Mouse (Mus musculus) neural tube, embryonic 14.5 days (tissue): ENCODE data around the gene Myo1a. TPM values are rescaled to one million over a fixed set of nuclear protein-coding genes. Genes with fewer than 3 reads are reported as not detected.

Experiments
- ATAC-seq: fragments of 200-750 bp; cut with Nextera tagmentation; 2 replicates; pipeline ENCODE4 v1.8.0; 2017; ENCODE audit warnings: low read depth, mild to moderate bottlenecking, moderate TSS enrichment, moderate library complexity
- H3K27ac ChIP-seq: fragments of 300-500 bp; sonication (generic); 2 replicates; pipeline ENCODE4 v1.5.1; 2014; ENCODE audit warnings: low read depth, mild to moderate bottlenecking, control low read depth, low read length, moderate library complexity, mixed read lengths
- H3K27me3 ChIP-seq: fragments of 300-500 bp; sonication (generic); 2 replicates; pipeline ENCODE4 v1.6.1; 2014; ENCODE audit warnings: low read length; ENCODE audit not compliant: control insufficient read depth, insufficient read depth
- H3K36me3 ChIP-seq: fragments of 300-500 bp; sonication (generic); 2 replicates; pipeline ENCODE4 v1.6.1; 2014; ENCODE audit warnings: low read length, mixed read lengths; ENCODE audit not compliant: control insufficient read depth, insufficient read depth
- H3K4me1 ChIP-seq: fragments of 300-500 bp; sonication (generic); 2 replicates; pipeline ENCODE4 v1.6.1; 2014; ENCODE audit warnings: low read length; ENCODE audit not compliant: control insufficient read depth, insufficient read depth
- H3K4me2 ChIP-seq: fragments of 300-500 bp; sonication (generic); 2 replicates; pipeline ENCODE4 v1.6.1; 2014; ENCODE audit warnings: mild to moderate bottlenecking, low read depth, low read length, control low read depth
- H3K4me3 ChIP-seq: fragments of 300-500 bp; sonication (generic); 2 replicates; pipeline ENCODE4 v1.5.1; 2014; ENCODE audit warnings: low read depth, low read length, control low read depth, mixed read lengths
- H3K9ac ChIP-seq: fragments of 300-500 bp; sonication (generic); replicated peaks from 2 replicates; pipeline ENCODE4 v1.6.1; 2014; ENCODE audit warnings: low read depth, mild to moderate bottlenecking, control low read depth, low read length, mixed read lengths
- H3K9me3 ChIP-seq: fragments of 300-500 bp; sonication (generic); 2 replicates; pipeline ENCODE4 v1.6.1; 2016; ENCODE audit warnings: low read length; ENCODE audit not compliant: control insufficient read depth
- WGBS: fragments of 180-500 bp; shearing (Covaris S2); extraction: QIAGEN DNeasy Blood & Tissue Kit; methylation state at CpG from one replicate; pipeline ENCODE4 v1.1.7; 2014; 5-methylcytosine and 5-hydroxymethylcytosine counted together
- polyA plus RNA-seq: library from polyadenylated mRNA; unstranded; fragments of >200 nt; fragmentation: Nextera tagmentation; extraction: Ambion mirVana; gene quantifications from 2 replicates; pipeline ENCODE4 v1.2.1, GENCODE M21; 2014

Myo1a gene
- polyA plus RNA-seq, 1 experiment from 2014 or later: 0.28 TPM

DNA sequence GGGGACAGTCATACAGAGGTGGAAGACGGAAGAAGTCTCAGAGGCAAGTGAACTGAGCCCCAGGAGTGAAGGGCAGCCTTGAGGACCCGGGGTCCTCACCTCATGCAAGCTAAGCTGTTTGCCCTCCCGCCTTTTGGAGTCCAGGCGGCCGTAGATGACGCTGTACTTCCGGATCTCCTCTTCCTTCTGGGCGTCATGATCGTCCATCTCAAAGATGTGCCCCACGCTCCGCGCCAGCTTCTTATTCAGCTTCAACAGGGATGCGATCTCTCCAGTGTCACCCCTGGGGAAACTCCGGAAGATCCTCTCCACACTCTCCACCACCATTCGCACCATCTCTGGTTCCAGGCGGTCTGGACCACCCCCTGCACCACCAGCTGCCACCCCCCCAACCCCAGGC, 40.8 kb upstream of the Myo1a start:
- ATAC-seq: no peak
- WGBS: 6% methylated on average over 16 of the region's 16 CpGs
- Histone ChIP-seq H3K27me3 (peaks cover 45% of the 10 kb centered on the region), H3K9me3 (no peaks in the 10 kb centered on the region), H3K4me1 (peaks cover 14% of the 10 kb centered on the region; the same call in 1 of the 2 replicates), H3K9ac (no peak overlapping the region), H3K4me3 (no peak overlapping the region), H3K27ac (no peak overlapping the region), H3K36me3 (no peaks in the 10 kb centered on the region), H3K4me2 (no peak overlapping the region; the same call in 1 of the 2 replicates)

DNA sequence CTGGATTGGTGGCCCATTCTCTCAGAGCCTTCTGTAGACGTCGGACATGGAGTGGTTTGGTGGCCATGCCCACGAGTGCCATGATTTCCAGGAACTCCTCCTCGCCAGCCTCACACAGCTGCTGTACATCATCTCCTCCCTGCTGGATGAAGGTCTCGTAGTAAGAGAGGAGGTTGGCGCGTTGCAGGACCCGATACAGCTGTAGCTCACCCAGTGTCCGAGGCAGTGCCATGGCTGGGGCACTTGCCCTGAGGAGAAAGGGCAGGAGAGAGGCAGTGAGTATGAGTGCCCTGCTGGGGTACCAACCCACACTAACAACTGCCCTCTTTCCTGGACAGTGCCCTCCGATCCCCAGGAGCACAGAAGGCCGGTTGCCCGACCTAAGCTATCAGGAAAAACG, 40.1 kb upstream of the Myo1a start:
- no peak overlapping the region for H3K4me3 ChIP-seq
- peaks cover 45% of the 10 kb centered on the region for H3K27me3 ChIP-seq
- ATAC-seq: no peak
- H3K9ac ChIP-seq: no peak overlapping the region
- 16% methylated on average over 13 of the region's 13 CpGs for WGBS
- no peak overlapping the region for H3K27ac ChIP-seq
- H3K4me2 ChIP-seq: peak overlapping the region; percentile 71; the same call in 1 of the 2 replicates
- no peaks in the 10 kb centered on the region for H3K36me3 ChIP-seq
- H3K4me1 ChIP-seq: peaks cover 14% of the 10 kb centered on the region; the same call in 1 of the 2 replicates
- no peaks in the 10 kb centered on the region for H3K9me3 ChIP-seq

DNA sequence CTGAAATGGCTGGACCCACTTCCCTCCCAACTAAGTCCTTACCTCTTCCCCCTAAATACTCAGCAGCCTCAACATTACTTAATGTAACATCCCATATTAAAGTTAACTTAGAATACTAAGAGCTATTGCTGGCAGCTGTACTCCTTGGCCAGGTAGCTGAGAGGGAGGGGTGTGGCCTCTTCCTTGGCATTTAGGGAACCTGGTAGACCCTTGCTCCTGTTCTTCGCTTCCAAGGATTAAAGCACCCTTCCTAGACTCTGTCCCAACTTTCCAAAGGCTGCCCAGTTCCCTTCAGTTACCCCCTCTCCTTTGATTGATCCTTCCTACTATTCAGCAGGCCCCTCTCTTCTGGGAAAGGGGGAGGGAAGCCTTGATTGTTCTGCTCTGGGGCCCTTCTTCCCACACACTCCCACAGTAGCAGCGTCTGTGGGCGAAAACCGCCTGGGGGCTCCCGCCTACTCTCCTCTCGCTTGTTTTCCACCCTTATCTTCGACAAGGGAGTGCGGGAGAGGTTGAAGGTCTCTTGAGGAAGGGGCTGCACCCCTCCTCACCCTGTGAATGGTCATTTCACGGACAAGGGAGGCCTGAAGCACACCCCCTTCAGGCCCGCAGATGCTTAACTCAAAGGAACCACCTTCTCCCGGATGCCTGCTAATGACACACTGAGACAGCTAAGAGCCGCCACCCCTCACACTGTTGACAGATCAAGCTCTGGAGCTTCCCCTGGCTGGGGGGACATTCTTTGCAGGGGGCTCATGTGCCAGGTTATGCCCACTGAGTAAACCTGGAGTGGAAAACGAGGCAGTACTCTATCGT, 39.4 kb upstream of the Myo1a start:
- WGBS: 2% methylated on average over 14 of the region's 14 CpGs
- H3K9ac ChIP-seq: peak overlapping the region; percentile 41; the same call in 1 of the 2 replicates
- peaks cover 45% of the 10 kb centered on the region for H3K27me3 ChIP-seq
- H3K4me2 ChIP-seq: peak overlapping the region; percentile 71
- H3K9me3 ChIP-seq: no peaks in the 10 kb centered on the region
- peak overlapping the region; percentile 43 for H3K4me3 ChIP-seq
- H3K4me1 ChIP-seq: peaks cover 14% of the 10 kb centered on the region; the same call in 1 of the 2 replicates
- H3K27ac ChIP-seq: no peak overlapping the region; the same call in 1 of the 2 replicates
- H3K36me3 ChIP-seq: no peaks in the 10 kb centered on the region
- no peak for ATAC-seq

- peak within 1 kb of the TSS; percentile 71 for H3K4me2 ChIP-seq
- no peaks in the 10 kb centered on the region for H3K36me3 ChIP-seq
- peaks cover 14% of the 10 kb centered on the region; the same call in 1 of the 2 replicates for H3K4me1 ChIP-seq
- WGBS: 1% methylated on average over 63 of the region's 73 CpGs
- H3K27me3 ChIP-seq: peaks cover 37% of the 10 kb centered on the region
- no peaks in the 10 kb centered on the region for H3K9me3 ChIP-seq
- peak within 1 kb of the TSS; percentile 43 for H3K4me3 ChIP-seq
- peak within 1 kb of the TSS; percentile 53; the same call in 1 of the 2 replicates for H3K27ac ChIP-seq
- peak within 1 kb of the TSS; percentile 41 for H3K9ac ChIP-seq
- peak; percentile 47 for ATAC-seq
Observed at GRCm38 (mm10) chr10:127666501-127667268, 38.3 kb upstream of the Myo1a start, which contains the start of gene Nemp1. TSS of gene Nemp1 (plus strand) at chr10:127666901.

GRCm38 (mm10) chr10:127667269-127668092, 37.5 kb upstream of the Myo1a start:
- WGBS: 2% methylated on average over 34 of the region's 35 CpGs
- Histone ChIP-seq H3K27me3 (peaks cover 37% of the 10 kb centered on the region), H3K36me3 (no peaks in the 10 kb centered on the region), H3K27ac (peak overlapping the region; percentile 56; the same call in 1 of the 2 replicates), H3K4me3 (peak overlapping the region; percentile 43), H3K9ac (peak overlapping the region; percentile 51; the same call in 1 of the 2 replicates), H3K4me2 (peak overlapping the region; percentile 71), H3K9me3 (no peaks in the 10 kb centered on the region), H3K4me1 (peaks cover 11% of the 10 kb centered on the region; the same call in 1 of the 2 replicates)
- ATAC-seq: peak; percentile 29; the same call in 1 of the 2 replicates

DNA sequence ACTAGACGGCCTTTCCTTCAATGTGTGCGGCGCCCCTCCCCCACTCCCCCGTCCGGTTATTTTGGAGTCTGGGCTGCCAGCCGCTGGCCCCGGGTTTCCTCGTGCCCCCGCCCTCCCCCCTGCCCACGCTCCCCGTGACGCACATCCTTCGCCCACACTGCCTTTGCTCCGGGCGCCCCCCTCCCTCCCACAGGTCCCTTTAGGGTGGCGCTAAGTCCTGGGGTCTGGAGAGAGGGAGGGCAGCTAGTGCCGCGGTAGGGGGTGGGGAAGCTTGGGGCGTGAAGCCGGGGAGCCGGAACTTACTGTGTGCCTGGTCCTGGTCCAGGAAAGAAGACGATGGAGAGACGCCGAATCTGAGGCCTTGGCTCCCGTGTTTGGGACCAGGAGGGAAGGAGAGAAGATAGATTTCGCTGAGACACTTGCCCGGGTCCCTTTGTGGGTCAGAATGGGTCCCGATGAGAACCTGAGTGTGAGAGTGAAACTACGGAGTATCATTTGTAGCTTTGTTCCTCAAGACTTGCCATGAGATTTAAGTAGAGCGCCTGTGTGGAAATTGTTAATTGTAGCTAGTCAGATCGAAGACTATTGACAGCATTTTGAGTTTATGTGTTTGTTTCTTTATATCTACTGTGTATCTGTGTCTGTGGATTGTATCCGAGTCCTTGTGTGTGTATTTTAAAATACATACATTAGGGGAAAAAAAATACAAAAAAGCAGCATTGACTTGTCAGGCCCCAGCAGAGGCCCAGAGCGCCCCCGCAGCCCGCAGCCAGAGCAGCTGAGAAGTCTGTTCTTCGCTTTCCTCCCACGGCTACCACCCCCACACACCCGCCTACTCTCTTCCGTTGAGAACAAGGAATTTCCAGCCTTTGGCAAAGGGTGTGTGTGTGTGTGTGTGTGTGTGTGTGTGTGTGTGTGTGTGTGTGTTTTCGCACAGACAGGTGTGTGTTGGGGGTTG, 36.6 kb upstream of the Myo1a start, which contains the start of gene Nab2:
Gene Nab2, minus strand, starts transcription at position 476 of the 958 bp plus-strand sequence.
- Histone ChIP-seq H3K9ac (peak within 1 kb of the TSS; percentile 51), H3K4me3 (peak within 1 kb of the TSS; percentile 43), H3K27me3 (peaks cover 29% of the 10 kb centered on the region), H3K36me3 (no peaks in the 10 kb centered on the region), H3K4me2 (peak within 1 kb of the TSS; percentile 71), H3K9me3 (no peaks in the 10 kb centered on the region), H3K4me1 (peaks cover 11% of the 10 kb centered on the region; the same call in 1 of the 2 replicates), H3K27ac (peak within 1 kb of the TSS; percentile 56; the same call in 1 of the 2 replicates)
- 2% methylated on average over 39 of the region's 40 CpGs for WGBS
- ATAC-seq: 0 out of 2 replicates have a peak, but pooled peaks have one; percentile 27

GRCm38 (mm10) chr10:127669170-127669569, 35.8 kb upstream of the Myo1a start:
- Histone ChIP-seq H3K4me3 (no peak overlapping the region), H3K4me2 (peak overlapping the region; percentile 71; the same call in 1 of the 2 replicates), H3K27ac (no peak overlapping the region), H3K4me1 (peaks cover 11% of the 10 kb centered on the region; the same call in 1 of the 2 replicates), H3K9ac (no peak overlapping the region), H3K27me3 (peaks cover 22% of the 10 kb centered on the region), H3K36me3 (no peaks in the 10 kb centered on the region), H3K9me3 (no peaks in the 10 kb centered on the region)
- WGBS: 19% methylated on average over 7 of the region's 7 CpGs
- no peak for ATAC-seq
